Mouse (Mus musculus): ENCODE data around the gene Ntrk2. TPM values are rescaled to one million over a fixed set of nuclear protein-coding genes. Genes with fewer than 3 reads are reported as not detected.

Ntrk2 gene
- polyA plus RNA-seq, 1 experiment, result 65.4 TPM

- TF ChIP-seq POLR2A (IDR thresholded peaks at IDR 0.05; ENCODE audit: borderline replicate concordance, extremely low read depth, insufficient read depth, insufficient read length, poor library complexity, severe bottlenecking) (no peak), CTCF (IDR thresholded peaks at IDR 0.05; ENCODE audit: borderline replicate concordance, extremely low read depth, insufficient read depth, insufficient read length) (no peak)
- no peak for DNase-seq (ENCODE audit: low read depth)
These were observed 160.1 kb downstream of the Ntrk2 start for GRCm38 (mm10) chr13:58966466-58966865.

DNA sequence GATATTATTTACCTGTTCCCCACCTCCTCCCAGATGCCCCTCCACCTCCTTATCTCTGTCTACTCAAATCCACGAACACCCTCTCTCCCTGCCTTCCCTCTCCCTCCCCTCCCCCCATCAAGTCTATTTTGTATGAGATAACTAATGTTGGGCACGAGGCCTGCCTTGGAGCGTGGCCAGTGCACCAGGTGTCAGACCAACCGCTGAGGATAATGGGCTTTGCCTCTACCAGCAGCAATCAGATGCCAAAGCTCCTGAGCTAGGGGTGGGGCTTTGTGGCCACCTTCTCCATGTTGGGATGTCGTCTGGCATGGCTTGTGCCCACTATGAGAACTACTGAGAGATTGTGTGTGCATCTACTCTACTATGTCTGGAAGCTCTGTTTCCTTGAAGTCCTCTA, 161.8 kb downstream of the Ntrk2 start:
- TF ChIP-seq POLR2A (IDR thresholded peaks at IDR 0.05; ENCODE audit: borderline replicate concordance, extremely low read depth, insufficient read depth, insufficient read length, poor library complexity, severe bottlenecking), result no peak
- TF ChIP-seq CTCF (IDR thresholded peaks at IDR 0.05; ENCODE audit: borderline replicate concordance, extremely low read depth, insufficient read depth, insufficient read length), result no peak
- peak; percentile 86 for DNase-seq (ENCODE audit: low read depth)

DNA sequence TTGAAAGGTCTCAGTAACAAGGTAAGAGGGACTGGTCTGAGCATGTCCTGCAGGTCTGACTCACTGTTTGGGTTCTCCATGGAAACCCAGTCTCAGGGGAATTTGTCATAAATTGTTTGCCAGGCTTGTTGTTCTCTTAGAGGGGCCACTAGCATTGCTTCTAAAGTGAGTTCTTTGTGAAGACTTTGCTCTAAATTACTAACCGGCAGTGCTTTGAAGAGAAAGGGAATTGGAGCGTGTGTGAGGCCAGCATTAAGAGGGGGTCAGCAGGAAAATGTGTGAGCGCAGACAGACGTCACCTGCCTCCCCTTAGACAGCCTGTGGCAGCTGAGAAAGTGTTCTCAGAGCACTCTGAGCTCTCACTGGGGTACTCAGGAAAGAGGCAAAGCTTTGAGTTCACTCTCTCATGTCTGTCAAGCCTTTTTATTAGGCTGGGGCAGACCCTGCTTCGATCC, 165.1 kb downstream of the Ntrk2 start:
- TF ChIP-seq POLR2A (IDR thresholded peaks at IDR 0.05; ENCODE audit: borderline replicate concordance, extremely low read depth, insufficient read depth, insufficient read length, poor library complexity, severe bottlenecking) (no peak), CTCF (IDR thresholded peaks at IDR 0.05; ENCODE audit: borderline replicate concordance, extremely low read depth, insufficient read depth, insufficient read length) (no peak)
- DNase-seq (ENCODE audit: low read depth), result peak; percentile 92

GRCm38 (mm10) chr13:58972511-58972910, 166.1 kb downstream of the Ntrk2 start:
- DNase-seq (ENCODE audit: low read depth), result peak; percentile 67
- no peak for TF ChIP-seq CTCF (IDR thresholded peaks at IDR 0.05; ENCODE audit: borderline replicate concordance, extremely low read depth, insufficient read depth, insufficient read length)
- no peak for TF ChIP-seq POLR2A (IDR thresholded peaks at IDR 0.05; ENCODE audit: borderline replicate concordance, extremely low read depth, insufficient read depth, insufficient read length, poor library complexity, severe bottlenecking)

DNA sequence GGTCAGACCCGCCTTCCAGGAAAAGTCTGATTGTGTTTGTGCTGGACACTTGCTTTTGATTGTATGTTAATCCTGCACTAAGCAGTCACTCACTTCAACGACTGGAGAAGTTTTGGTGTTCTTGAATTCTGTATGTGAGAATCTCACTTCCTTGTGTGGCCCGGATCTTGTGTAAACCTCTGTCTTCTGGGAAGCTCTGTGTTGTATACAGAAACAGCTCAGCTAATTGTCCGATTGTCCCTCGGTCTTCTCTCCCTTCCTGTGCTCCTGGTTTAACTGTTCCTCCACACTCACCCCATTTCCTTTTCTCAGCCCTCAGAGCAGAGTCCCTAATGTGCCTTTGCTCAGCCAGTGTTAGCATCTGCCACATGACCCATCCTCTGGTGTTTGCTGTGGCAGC, 190.1 kb downstream of the Ntrk2 start:
- TF ChIP-seq CTCF (IDR thresholded peaks at IDR 0.05; ENCODE audit: borderline replicate concordance, extremely low read depth, insufficient read depth, insufficient read length) (no peak), POLR2A (IDR thresholded peaks at IDR 0.05; ENCODE audit: borderline replicate concordance, extremely low read depth, insufficient read depth, insufficient read length, poor library complexity, severe bottlenecking) (no peak)
- DNase-seq (ENCODE audit: low read depth), result no peak

DNA sequence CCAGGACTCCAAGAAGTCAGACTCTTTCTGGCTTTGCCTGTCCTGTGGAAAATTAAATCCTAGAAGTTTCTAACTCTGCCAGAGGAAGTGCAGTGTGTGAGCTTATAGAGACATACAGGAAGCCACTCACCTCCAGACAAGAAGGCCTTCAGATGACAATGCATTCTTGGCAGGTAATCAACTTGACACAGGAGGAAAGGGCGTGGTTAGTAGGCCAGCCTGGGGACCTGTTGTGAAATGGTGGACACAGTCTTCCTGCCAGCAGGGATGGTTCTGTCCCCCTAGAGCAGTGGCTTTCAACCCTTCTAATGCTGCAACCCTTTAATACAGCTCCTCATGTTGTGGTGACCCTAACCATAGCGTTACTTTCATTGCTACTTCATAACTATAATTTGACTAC, 191.4 kb downstream of the Ntrk2 start:
- TF ChIP-seq POLR2A (IDR thresholded peaks at IDR 0.05; ENCODE audit: borderline replicate concordance, extremely low read depth, insufficient read depth, insufficient read length, poor library complexity, severe bottlenecking), result no peak
- no peak for TF ChIP-seq CTCF (IDR thresholded peaks at IDR 0.05; ENCODE audit: borderline replicate concordance, extremely low read depth, insufficient read depth, insufficient read length)
- DNase-seq (ENCODE audit: low read depth), result no peak

DNA sequence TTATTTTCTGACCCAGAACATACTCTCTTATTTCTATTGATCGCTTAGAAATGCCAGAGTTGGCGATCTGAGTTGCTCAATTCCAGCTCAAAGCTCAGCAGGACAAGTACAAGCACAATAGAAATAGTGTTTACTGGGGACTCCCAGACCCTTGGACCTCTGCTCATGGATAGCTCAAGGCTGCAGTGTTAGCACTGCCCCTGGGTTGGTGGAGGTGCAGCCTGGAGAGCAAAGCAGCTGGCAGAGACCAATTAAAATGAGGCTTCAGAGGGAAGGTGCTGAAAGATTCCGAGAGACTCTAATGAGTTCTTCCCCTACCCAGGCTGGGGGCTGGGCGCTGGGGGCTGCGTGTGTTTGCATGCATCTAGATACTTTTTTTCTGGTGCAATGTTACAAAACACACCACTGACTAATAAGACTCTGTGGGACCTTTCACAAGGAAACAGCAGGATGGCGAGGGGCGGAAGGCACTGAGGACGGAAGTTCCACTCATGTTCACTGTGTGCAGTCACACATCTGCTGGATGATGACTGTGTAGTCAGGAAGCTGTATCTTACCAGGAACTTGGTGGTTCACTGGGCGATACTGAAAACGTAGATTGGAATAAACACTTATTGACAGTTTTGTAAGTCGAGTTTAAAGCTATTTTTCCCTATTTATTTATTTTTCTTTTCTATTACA, 193.1 kb downstream of the Ntrk2 start:
- no peak for TF ChIP-seq CTCF (IDR thresholded peaks at IDR 0.05; ENCODE audit: borderline replicate concordance, extremely low read depth, insufficient read depth, insufficient read length)
- no peak for TF ChIP-seq POLR2A (IDR thresholded peaks at IDR 0.05; ENCODE audit: borderline replicate concordance, extremely low read depth, insufficient read depth, insufficient read length, poor library complexity, severe bottlenecking)
- peak; percentile 65 for DNase-seq (ENCODE audit: low read depth)

DNA sequence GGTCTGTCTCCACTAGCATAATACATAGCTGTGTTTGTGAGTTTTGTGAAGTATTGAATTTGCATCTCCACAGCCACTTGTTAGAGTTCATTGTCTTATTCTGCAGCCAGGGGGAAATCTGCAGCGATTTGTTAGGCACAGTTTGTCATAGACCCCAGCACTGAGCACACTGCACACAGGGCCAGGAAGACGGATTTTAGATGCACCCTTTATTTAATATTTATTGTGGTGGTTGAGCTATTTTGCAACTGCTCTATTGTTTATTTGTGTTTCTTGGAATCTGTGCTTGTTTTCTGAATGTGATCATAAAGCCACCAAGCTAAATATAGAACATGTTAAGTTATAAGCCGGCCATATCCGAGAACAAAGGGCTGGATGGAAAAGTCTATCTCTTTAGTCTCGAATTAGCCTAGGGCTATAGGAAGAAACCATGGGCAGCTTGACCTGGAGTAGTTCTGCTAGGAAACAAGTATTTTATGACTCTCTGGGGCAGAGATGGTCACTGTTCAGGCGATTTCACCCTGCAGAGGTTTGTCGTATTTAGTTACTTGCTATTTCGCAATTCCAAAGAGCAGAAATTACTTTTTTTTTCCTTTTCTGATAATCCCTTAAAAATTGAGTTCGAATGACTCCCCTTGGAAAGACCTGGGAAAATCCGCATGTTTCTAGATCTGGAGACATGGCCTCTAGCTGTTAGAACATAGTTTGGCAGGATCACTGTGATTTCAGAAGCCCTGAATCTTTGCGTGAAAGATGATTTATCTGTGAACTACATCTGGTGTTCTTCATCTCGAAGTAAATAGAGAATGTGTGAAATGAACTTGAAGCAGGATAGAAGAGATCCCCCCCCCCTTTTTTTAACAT, 196.8 kb downstream of the Ntrk2 start:
- DNase-seq (ENCODE audit: low read depth), result peak; percentile 47
- TF ChIP-seq POLR2A (IDR thresholded peaks at IDR 0.05; ENCODE audit: borderline replicate concordance, extremely low read depth, insufficient read depth, insufficient read length, poor library complexity, severe bottlenecking) (no peak), CTCF (IDR thresholded peaks at IDR 0.05; ENCODE audit: borderline replicate concordance, extremely low read depth, insufficient read depth, insufficient read length) (no peak)

GRCm38 (mm10) chr13:59003807-59004173, 197.4 kb downstream of the Ntrk2 start:
- DNase-seq (ENCODE audit: low read depth), result peak; percentile 55
- TF ChIP-seq POLR2A (IDR thresholded peaks at IDR 0.05; ENCODE audit: borderline replicate concordance, extremely low read depth, insufficient read depth, insufficient read length, poor library complexity, severe bottlenecking) (no peak), CTCF (IDR thresholded peaks at IDR 0.05; ENCODE audit: borderline replicate concordance, extremely low read depth, insufficient read depth, insufficient read length) (no peak)

DNA sequence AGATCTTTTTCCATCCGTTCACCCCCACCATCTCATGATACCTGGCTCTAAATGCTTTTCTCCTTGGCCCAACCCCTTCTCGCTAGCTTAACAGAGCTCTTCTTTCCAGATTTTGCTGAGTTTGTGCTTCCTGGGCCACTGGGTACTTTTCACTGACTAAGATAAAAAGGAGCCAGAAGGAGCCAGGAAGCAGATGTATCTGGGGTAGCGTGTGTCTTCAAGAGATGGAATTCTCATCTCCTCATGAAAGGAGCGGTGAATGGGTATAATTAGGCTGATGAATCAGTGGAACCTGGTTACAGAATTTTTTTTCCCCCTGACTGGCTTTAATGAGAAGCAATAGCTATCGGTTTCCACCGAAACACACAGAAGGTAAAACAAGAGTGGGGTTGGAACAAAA, 198.2 kb downstream of the Ntrk2 start:
- DNase-seq (ENCODE audit: low read depth), result peak; percentile 32
- TF ChIP-seq CTCF (IDR thresholded peaks at IDR 0.05; ENCODE audit: borderline replicate concordance, extremely low read depth, insufficient read depth, insufficient read length) (no peak), POLR2A (IDR thresholded peaks at IDR 0.05; ENCODE audit: borderline replicate concordance, extremely low read depth, insufficient read depth, insufficient read length, poor library complexity, severe bottlenecking) (no peak)

DNA sequence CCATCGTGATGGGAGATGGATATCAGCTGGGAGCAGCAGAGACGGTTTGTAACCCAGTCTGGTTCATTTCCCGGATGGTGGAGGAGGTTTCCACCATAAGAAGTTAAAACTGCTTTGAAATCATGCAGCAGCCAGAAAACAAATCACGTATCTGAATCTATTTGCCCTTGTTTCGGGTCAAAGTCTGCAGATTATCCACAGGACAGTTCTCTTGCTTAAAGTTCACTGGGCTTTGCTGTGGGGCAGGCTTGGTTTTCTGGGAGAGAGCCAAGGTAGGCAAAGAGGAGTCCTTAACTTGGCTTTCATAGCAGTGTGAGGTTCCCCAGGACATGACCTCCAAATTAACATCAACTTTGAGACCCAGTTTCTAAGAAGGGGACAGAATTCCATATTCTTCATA, 203.5 kb downstream of the Ntrk2 start:
- DNase-seq (ENCODE audit: low read depth), result no peak
- no peak for TF ChIP-seq POLR2A (IDR thresholded peaks at IDR 0.05; ENCODE audit: borderline replicate concordance, extremely low read depth, insufficient read depth, insufficient read length, poor library complexity, severe bottlenecking)
- TF ChIP-seq CTCF (IDR thresholded peaks at IDR 0.05; ENCODE audit: borderline replicate concordance, extremely low read depth, insufficient read depth, insufficient read length), result no peak
